Mouse (Mus musculus) intestine, embryonic 16.5 days (tissue): ENCODE measurements around the gene Cd274. TPM values are rescaled to one million over a fixed set of nuclear protein-coding genes. Genes with fewer than 3 reads are reported as not detected.

Experiments used
- ATAC-seq: fragments of 200-750 bp; cut with Nextera tagmentation; 2 replicates; pipeline ENCODE4 v1.8.0; 2017; ENCODE audit warnings: moderate TSS enrichment, moderate library complexity
- H3K27ac ChIP-seq: fragments of 300-500 bp; sonication (generic); 2 replicates; pipeline ENCODE4 v1.5.1; 2014; ENCODE audit warnings: mild to moderate bottlenecking, low read length
- H3K27me3 ChIP-seq: fragments of 300-500 bp; sonication (generic); replicated peaks from 2 replicates; pipeline ENCODE4 v1.6.1; 2014; ENCODE audit warnings: low read length, control low read depth, mixed read lengths; ENCODE audit not compliant: control insufficient read depth, insufficient read depth
- H3K36me3 ChIP-seq: fragments of 300-500 bp; sonication (generic); 2 replicates; pipeline ENCODE4 v1.6.1; 2014; ENCODE audit warnings: low read length, control low read depth; ENCODE audit not compliant: control insufficient read depth, insufficient read depth
- H3K4me1 ChIP-seq: fragments of 300-500 bp; sonication (generic); 2 replicates; pipeline ENCODE4 v1.6.1; 2014; ENCODE audit warnings: low read length, control low read depth, mixed read lengths; ENCODE audit not compliant: control insufficient read depth, insufficient read depth
- H3K4me2 ChIP-seq: fragments of 300-500 bp; sonication (generic); 2 replicates; pipeline ENCODE4 v1.6.1; 2014; ENCODE audit warnings: low read depth, low read length, control low read depth
- H3K4me3 ChIP-seq: fragments of 300-500 bp; sonication (generic); 2 replicates; pipeline ENCODE4 v1.5.1; 2014; ENCODE audit warnings: mild to moderate bottlenecking, low read length
- H3K9ac ChIP-seq: fragments of 300-500 bp; sonication (generic); 2 replicates; pipeline ENCODE4 v1.6.1; 2014; ENCODE audit warnings: low read depth, low read length
- H3K9me3 ChIP-seq: fragments of 300-500 bp; sonication (generic); 2 replicates; pipeline ENCODE4 v1.6.1; 2016; ENCODE audit warnings: low read length, control low read depth; ENCODE audit not compliant: control insufficient read depth
- WGBS: fragments of 180-500 bp; shearing (Covaris S2); extraction: QIAGEN DNeasy Blood & Tissue Kit; methylation state at CpG from one replicate; pipeline ENCODE4 v1.1.7; 2014; 5-methylcytosine and 5-hydroxymethylcytosine counted together
- polyA plus RNA-seq: library from polyadenylated mRNA; unstranded; fragments of >200 nt; fragmentation: Nextera tagmentation; extraction: Ambion mirVana; gene quantifications from 2 replicates; pipeline ENCODE4 v1.2.1, GENCODE M21; 2015

Cd274 gene
- polyA plus RNA-seq, 1 experiment from 2014 or later, result 0.51 TPM

DNA sequence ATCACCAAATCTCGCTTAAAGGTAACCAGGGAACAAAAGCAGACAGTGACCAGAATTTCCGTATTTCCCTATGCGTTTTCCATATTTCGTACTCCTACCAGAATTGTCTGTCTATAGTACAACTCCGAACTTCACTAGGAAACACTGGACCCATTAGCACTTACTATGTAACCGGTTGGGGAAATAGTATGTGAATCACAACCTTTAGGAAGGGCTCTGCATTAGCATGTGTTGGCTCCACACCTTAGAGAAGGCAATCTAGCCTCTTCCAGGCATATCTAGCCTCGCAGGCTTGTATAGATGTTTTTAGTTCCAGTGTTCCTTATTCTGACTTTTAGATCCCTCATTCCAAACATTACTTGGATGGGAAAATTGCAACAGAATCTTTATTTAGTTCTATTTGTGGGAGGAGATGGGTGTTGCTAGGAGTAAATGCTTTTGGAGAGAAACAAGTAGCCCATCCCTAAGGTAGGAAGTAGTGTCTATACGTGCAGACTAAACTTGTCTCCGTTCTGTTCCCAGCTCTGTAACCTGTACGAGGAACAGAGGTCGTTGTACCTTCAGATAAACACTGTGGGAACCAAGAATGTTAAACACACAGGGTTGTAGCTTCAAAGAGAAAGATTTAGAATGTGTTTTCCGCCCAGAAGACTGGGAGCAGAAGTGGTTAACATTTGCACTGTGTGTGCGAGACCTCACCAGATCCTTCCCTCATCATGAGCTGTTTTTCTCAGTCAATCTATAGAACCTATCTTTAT lies 4.9 kb upstream of the Cd274 start:
- peak overlapping the region; percentile 38; the same call in 1 of the 2 replicates for H3K27ac ChIP-seq
- peak overlapping the region; percentile 74 for H3K4me3 ChIP-seq
- H3K36me3 ChIP-seq, result 0 out of 2 replicates have a peak, but pooled peaks cover 6% of the 10 kb centered on the region
- ATAC-seq, result peak; percentile 42
- no peaks in the 10 kb centered on the region for H3K27me3 ChIP-seq
- peak overlapping the region; percentile 73 for H3K4me2 ChIP-seq
- peak overlapping the region; percentile 85 for H3K9ac ChIP-seq
- peaks cover 12% of the 10 kb centered on the region; the same call in 1 of the 2 replicates for H3K4me1 ChIP-seq
- WGBS, result 23% methylated on average over 13 of the region's 13 CpGs
- no peaks in the 10 kb centered on the region for H3K9me3 ChIP-seq

DNA sequence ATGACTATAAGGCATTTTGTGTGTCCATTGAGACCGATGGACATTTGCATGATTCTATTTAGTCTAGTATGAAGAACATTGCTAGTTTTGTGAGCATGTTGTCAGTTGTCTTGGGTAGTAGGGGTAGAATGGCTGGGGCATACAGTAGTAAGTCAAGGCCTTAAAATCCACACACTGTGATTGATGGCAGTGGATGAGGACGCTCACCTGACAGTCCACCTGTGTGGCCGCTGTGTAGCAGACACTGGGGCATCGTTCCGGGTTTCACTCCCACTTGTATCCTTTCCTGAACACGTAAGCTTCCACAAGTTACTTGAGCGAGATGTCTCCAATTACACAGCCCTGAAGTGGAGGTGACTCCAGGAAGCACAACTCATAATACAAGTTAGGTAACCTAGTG lies 3.7 kb upstream of the Cd274 start:
- 92% methylated on average over 7 of the region's 7 CpGs for WGBS
- Histone ChIP-seq H3K4me2 (no peak overlapping the region), H3K36me3 (0 out of 2 replicates have a peak, but pooled peaks cover 4% of the 10 kb centered on the region), H3K27ac (no peak overlapping the region), H3K9me3 (no peaks in the 10 kb centered on the region), H3K4me1 (peaks cover 12% of the 10 kb centered on the region; the same call in 1 of the 2 replicates), H3K9ac (no peak overlapping the region), H3K27me3 (no peaks in the 10 kb centered on the region), H3K4me3 (no peak overlapping the region)
- no peak for ATAC-seq

DNA sequence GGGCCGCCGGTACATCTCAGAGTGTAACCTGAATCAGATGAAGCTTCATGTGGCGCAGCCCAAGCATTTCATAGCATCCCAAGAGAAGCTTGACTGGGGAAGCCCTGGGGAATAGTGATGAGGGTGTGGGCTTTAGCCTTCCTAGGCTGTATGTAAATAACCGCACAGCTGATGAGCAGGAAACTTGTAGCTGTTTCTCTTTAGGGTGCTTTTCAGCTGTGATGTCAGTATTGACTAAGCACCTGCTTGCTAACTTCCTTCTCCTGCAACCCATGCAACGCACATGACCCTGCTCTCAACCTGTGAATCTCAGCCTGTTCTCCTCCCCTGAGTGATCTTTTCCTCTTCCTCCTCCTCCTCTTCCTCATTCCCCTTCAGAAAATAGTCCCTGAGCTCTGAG lies 3.2 kb upstream of the Cd274 start:
- peaks cover 12% of the 10 kb centered on the region; the same call in 1 of the 2 replicates for H3K4me1 ChIP-seq
- 79% methylated on average over 5 of the region's 5 CpGs for WGBS
- H3K9me3 ChIP-seq, result no peaks in the 10 kb centered on the region
- H3K36me3 ChIP-seq, result no peaks in the 10 kb centered on the region
- H3K4me3 ChIP-seq, result no peak overlapping the region
- no peak for ATAC-seq
- H3K27ac ChIP-seq, result no peak overlapping the region
- no peaks in the 10 kb centered on the region for H3K27me3 ChIP-seq
- no peak overlapping the region for H3K4me2 ChIP-seq
- no peak overlapping the region for H3K9ac ChIP-seq

DNA sequence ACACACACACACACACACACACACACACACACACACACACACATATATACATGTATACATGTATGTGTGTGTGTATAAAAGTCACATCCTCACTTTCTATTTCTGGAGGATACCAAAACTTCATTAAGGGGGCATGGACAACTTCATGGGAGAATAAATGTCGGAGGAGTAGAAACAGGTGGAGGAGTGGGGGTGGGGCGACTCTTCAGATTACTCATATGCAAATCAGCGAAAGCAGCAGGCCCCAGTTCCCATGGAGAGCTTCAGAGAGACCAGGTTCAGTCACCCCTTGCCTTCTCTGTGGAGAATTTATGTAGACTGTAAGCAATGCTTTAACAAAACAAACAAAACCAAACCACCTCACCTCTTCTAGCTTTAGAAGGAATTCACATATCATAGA lies 2.1 kb upstream of the Cd274 start:
- Histone ChIP-seq H3K9ac (no peak overlapping the region), H3K27ac (no peak overlapping the region), H3K4me1 (peaks cover 10% of the 10 kb centered on the region; the same call in 1 of the 2 replicates), H3K4me2 (no peak overlapping the region), H3K36me3 (no peaks in the 10 kb centered on the region), H3K27me3 (no peaks in the 10 kb centered on the region), H3K4me3 (no peak overlapping the region), H3K9me3 (no peaks in the 10 kb centered on the region)
- ATAC-seq, result no peak
- 41% methylated on average over 3 of the region's 3 CpGs for WGBS

DNA sequence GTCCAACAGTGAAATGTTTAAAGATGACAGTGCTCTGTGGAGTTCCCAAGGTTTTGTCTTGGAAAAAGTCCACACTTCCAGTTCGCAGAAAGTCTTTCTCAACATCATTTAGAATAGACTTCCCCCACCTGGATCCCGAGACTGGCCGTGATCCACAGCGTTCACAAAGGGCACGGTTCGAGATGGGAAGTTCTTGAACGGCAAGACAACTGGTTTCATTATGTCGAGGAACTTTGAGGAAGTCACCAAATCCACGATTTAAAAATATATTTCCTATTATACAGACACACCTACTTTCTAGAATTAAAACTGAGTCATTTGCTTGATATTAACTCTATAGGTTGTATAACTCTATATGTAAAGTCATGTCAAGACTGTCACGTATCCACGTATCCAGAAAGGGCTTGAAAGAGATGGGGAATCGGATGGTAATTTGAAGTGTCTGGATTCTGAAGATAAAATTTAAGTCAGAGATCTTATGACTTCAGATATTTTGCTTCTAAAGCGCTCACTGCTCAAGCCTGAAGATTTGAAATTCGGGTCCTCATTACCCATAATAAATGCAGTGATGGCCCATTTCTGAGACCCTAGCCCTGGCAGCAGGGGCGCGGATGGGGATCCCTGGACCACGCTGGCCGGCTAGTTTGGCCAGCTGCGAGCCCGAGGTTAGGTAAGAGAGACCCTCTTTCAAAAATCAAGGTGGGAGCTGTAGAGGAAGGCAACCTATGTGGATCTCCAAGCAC lies 858 bp upstream of the Cd274 start:
- H3K9me3 ChIP-seq, result no peaks in the 10 kb centered on the region
- no peaks in the 10 kb centered on the region for H3K36me3 ChIP-seq
- H3K27ac ChIP-seq, result peak overlapping the region; percentile 69; the same call in 1 of the 2 replicates
- no peak for ATAC-seq
- H3K9ac ChIP-seq, result peak overlapping the region; percentile 68
- 0 out of 2 replicates have a peak, but pooled peaks cover 3% of the 10 kb centered on the region for H3K4me1 ChIP-seq
- H3K4me3 ChIP-seq, result peak overlapping the region; percentile 61
- H3K4me2 ChIP-seq, result peak overlapping the region; percentile 84
- H3K27me3 ChIP-seq, result no peaks in the 10 kb centered on the region
- 57% methylated on average over 20 of the region's 20 CpGs for WGBS

DNA sequence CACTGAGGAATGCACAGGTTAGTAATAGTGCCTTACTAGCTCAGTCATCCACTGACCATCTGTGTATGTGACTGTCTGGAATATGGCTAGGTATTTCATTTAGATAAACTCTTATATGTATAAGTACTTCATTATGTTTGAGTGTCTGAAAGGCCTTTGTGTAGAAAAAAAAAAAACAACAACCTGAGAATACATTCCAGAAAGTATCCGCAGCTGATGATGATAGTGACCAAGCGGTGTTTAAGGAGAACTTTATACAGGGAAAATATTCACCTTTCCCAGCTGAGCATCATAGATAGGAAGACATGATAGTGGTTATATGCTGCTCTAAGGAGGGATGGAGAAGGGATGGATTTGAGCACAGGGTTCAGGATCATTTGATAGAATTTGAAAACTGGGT lies 786 bp downstream of the Cd274 start:
- H3K9me3 ChIP-seq, result no peaks in the 10 kb centered on the region
- ATAC-seq, result no peak
- H3K27ac ChIP-seq, result no peak overlapping the region
- no peaks in the 10 kb centered on the region for H3K27me3 ChIP-seq
- H3K4me2 ChIP-seq, result no peak overlapping the region
- no peak overlapping the region for H3K9ac ChIP-seq
- H3K4me1 ChIP-seq, result 0 out of 2 replicates have a peak, but pooled peaks cover 3% of the 10 kb centered on the region
- H3K36me3 ChIP-seq, result no peaks in the 10 kb centered on the region
- no peak overlapping the region for H3K4me3 ChIP-seq
- WGBS, result 84% methylated on average over 2 of the region's 2 CpGs

DNA sequence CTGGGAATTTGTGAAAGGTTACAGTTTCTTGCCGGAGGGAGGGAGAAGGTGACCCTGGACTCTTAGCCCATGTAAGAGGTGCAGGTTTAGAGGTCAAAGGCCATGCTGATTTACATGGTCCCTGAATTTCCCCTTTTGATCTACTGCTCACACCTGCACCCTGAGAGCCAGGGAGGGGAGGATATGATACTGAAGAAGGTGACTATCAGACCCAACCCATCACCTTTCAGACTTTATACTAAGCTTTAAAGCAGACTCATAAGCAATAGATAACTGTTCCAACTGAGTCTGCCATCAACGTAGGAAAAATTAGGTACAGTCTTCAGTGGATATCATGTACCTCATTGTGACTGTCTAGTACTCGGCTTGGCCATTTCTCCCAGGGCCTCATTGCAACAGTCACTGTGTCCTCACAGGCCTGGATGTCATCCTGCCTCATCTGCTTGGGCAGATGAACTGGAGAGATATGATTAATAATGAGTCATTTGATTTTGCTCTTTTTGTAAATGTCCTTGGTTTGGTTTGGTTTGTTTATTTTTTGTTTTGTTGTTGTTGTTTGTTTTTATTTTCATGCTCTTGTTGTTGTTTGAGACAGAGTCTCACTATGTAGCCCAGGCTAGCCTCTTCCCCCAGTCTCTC lies 1.5 kb downstream of the Cd274 start:
- ATAC-seq, result no peak
- H3K27me3 ChIP-seq, result no peaks in the 10 kb centered on the region
- no peak overlapping the region for H3K4me2 ChIP-seq
- H3K9ac ChIP-seq, result no peak overlapping the region
- H3K9me3 ChIP-seq, result no peaks in the 10 kb centered on the region
- H3K4me3 ChIP-seq, result no peak overlapping the region
- 78% methylated on average over 3 of the region's 3 CpGs for WGBS
- no peaks in the 10 kb centered on the region for H3K36me3 ChIP-seq
- H3K27ac ChIP-seq, result no peak overlapping the region
- H3K4me1 ChIP-seq, result 0 out of 2 replicates have a peak, but pooled peaks cover 3% of the 10 kb centered on the region

DNA sequence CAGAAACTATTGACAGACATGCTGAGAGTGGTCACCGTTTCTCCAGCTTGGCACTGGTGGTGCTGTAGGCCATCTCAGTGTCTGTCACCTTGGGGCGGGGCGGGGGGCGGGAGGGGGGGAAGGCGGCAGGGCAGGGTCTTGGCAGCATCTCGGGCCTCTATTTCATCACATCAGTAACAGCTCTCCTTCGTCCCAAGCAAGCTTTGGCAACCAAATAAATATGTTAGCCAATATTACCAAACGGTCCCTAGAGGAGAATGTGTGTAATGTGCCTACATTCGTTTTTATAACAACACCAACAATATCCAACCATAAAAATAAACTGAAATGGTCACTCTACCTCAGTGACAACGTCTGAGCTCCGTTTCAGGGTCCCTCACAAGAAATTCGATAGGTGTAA lies 2.9 kb downstream of the Cd274 start:
- 71% methylated on average over 12 of the region's 12 CpGs for WGBS
- H3K36me3 ChIP-seq, result no peaks in the 10 kb centered on the region
- no peaks in the 10 kb centered on the region for H3K9me3 ChIP-seq
- H3K9ac ChIP-seq, result no peak overlapping the region
- H3K27ac ChIP-seq, result no peak overlapping the region
- ATAC-seq, result no peak
- H3K27me3 ChIP-seq, result no peaks in the 10 kb centered on the region
- H3K4me1 ChIP-seq, result 0 out of 2 replicates have a peak, but pooled peaks cover 3% of the 10 kb centered on the region
- H3K4me2 ChIP-seq, result no peak overlapping the region
- no peak overlapping the region for H3K4me3 ChIP-seq
